Mouse (Mus musculus): ENCODE results near the gene Ptpn23. TPM values are rescaled to one million over a fixed set of nuclear protein-coding genes. Genes with fewer than 3 reads are reported as not detected.

Ptpn23 gene
- total and polyA plus RNA-seq, 2 experiments from 2014 or later = 6.7 to 7.3 TPM

DNA sequence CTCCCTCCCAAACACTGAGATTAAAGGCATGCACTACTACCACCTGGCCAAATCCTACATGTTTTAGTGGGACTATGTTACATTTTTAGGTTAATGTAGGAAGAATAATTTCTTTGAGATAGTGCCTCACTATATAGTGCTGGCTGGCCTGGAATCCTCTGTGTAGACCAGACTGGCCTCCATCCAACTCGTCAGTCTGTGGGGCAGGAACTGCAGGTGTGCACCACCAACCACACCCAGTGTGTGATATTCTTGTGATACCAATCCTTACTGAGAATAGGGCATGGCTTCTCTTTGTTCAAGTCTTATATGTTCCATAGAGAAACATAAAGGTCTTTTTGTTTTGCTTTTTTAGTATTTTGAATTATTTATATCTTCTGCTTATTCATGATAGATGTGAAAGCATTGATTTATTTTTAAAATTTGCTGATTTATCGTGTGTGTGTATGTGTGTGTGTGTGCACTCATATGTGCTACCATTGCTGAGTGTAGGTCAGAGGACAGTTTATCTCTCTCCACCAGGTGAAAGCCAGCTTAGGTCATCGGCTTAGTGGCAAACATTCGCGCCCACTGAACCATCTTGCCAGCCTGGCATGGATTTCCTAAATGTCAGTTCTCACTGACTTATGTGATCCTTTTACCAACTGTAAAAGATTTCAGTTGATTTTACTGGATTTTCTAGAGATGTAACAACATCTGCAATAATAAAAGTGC, 67.8 kb downstream of the Ptpn23 start:
- 76% methylated on average over 5 of the region's 5 CpGs for WGBS
- H3K9me3 ChIP-seq (replicated peaks; ENCODE audit: control insufficient read depth, low read length) = no peaks in the 10 kb centered on the region
- 0 out of 2 replicates have a peak, but pooled peaks cover 3% of the 10 kb centered on the region for H3K4me1 ChIP-seq (ENCODE audit: control insufficient read depth, insufficient read depth)
- no peak overlapping the region for H3K4me3 ChIP-seq (ENCODE audit: low read depth, low read length)
- H3K27ac ChIP-seq (ENCODE audit: low read depth) = no peak overlapping the region
- TF ChIP-seq CTCF (IDR thresholded peaks at IDR 0.05; ENCODE audit: low read depth) (no peak), EP300 (IDR thresholded peaks at IDR 0.05; ENCODE audit: low read depth) (no peak)
- no peak overlapping the region for H3K4me2 ChIP-seq (ENCODE audit: low read depth, low read length)
- DNase-seq (ENCODE audit: low spot score) (no peak), ATAC-seq (ENCODE audit: insufficient read depth, low read depth) (no peak)
- no peak overlapping the region for H3K9ac ChIP-seq (replicated peaks; ENCODE audit: low read depth, low read length)
- no peaks in the 10 kb centered on the region for H3K36me3 ChIP-seq (replicated peaks; ENCODE audit: control insufficient read depth, insufficient read depth, low read length)
- no peaks in the 10 kb centered on the region for H3K27me3 ChIP-seq (ENCODE audit: control insufficient read depth, insufficient read depth, low read length)

Other genes starting within 250 kb of the Ptpn23 start
- 0.19 and 1.1 TPM in 2 replicates for gene Cspg5, start 164.4 kb downstream of the Ptpn23 start, total RNA-seq (2014; rRNA removed; ENCODE audit: low replicate concordance)
- 0.71 and 1.1 TPM in 2 replicates for gene Cspg5, start 164.4 kb downstream of the Ptpn23 start, polyA plus RNA-seq (2015; fragmentation: Nextera tagmentation; extraction: Ambion mirVana)
- 18.3 and 21.9 TPM in 2 replicates for gene Elp6, start 103.0 kb downstream of the Ptpn23 start, total RNA-seq (2014; rRNA removed; ENCODE audit: low replicate concordance)
- 6.8 and 7.0 TPM in 2 replicates for gene Elp6, start 103.0 kb downstream of the Ptpn23 start, polyA plus RNA-seq (2015; fragmentation: Nextera tagmentation; extraction: Ambion mirVana)
- gene Scap, start 74.9 kb downstream of the Ptpn23 start, total RNA-seq (2014; rRNA removed; ENCODE audit: low replicate concordance) = 34.0 and 63.5 TPM in 2 replicates
- 12.1 and 14.6 TPM in 2 replicates for gene Scap, start 74.9 kb downstream of the Ptpn23 start, polyA plus RNA-seq (2015; fragmentation: Nextera tagmentation; extraction: Ambion mirVana)
- gene Ngp, start 11.5 kb upstream of the Ptpn23 start, total RNA-seq (2014; rRNA removed; ENCODE audit: low replicate concordance) = 1.8 and 2.6 TPM in 2 replicates
- gene Ngp, start 11.5 kb upstream of the Ptpn23 start, polyA plus RNA-seq (2015; fragmentation: Nextera tagmentation; extraction: Ambion mirVana) = 1.8 and 2.4 TPM in 2 replicates
- gene Klhl18, start 68.5 kb upstream of the Ptpn23 start, total RNA-seq (2014; rRNA removed; ENCODE audit: low replicate concordance) = 4.9 and 6.6 TPM in 2 replicates
- gene Klhl18, start 68.5 kb upstream of the Ptpn23 start, polyA plus RNA-seq (2015; fragmentation: Nextera tagmentation; extraction: Ambion mirVana) = 4.2 and 4.3 TPM in 2 replicates
- gene Kif9, start 68.7 kb upstream of the Ptpn23 start, total RNA-seq (2014; rRNA removed; ENCODE audit: low replicate concordance) = 0.70 TPM in 1 of 2 replicates, not detected in the other
- gene Kif9, start 68.7 kb upstream of the Ptpn23 start, polyA plus RNA-seq (2015; fragmentation: Nextera tagmentation; extraction: Ambion mirVana) = 0.29 and 0.37 TPM in 2 replicates
- 27.5 and 33.2 TPM in 2 replicates for gene Setd2, start 124.4 kb upstream of the Ptpn23 start, total RNA-seq (2014; rRNA removed; ENCODE audit: low replicate concordance)
- gene Setd2, start 124.4 kb upstream of the Ptpn23 start, polyA plus RNA-seq (2015; fragmentation: Nextera tagmentation; extraction: Ambion mirVana) = 12.7 and 13.0 TPM in 2 replicates
- 7.9 and 22.8 TPM in 2 replicates for gene Nradd, start 216.2 kb upstream of the Ptpn23 start, total RNA-seq (2014; rRNA removed; ENCODE audit: low replicate concordance)
- gene Nradd, start 216.2 kb upstream of the Ptpn23 start, polyA plus RNA-seq (2015; fragmentation: Nextera tagmentation; extraction: Ambion mirVana) = 10.4 and 11.5 TPM in 2 replicates
- 11.5 and 12.9 TPM in 2 replicates for gene Nbeal2, start 245.9 kb upstream of the Ptpn23 start, total RNA-seq (2014; rRNA removed; ENCODE audit: low replicate concordance)
- gene Nbeal2, start 245.9 kb upstream of the Ptpn23 start, polyA plus RNA-seq (2015; fragmentation: Nextera tagmentation; extraction: Ambion mirVana) = 1.2 and 1.6 TPM in 2 replicates
- 52.9 and 95.9 TPM in 2 replicates for gene Ccdc12, start 248.3 kb upstream of the Ptpn23 start, total RNA-seq (2014; rRNA removed; ENCODE audit: low replicate concordance)
- 134 and 143 TPM in 2 replicates for gene Ccdc12, start 248.3 kb upstream of the Ptpn23 start, polyA plus RNA-seq (2015; fragmentation: Nextera tagmentation; extraction: Ambion mirVana)

All from heart, postnatal 0 days (tissue).